Mouse (Mus musculus) intestine, embryonic 14.5 days (tissue): ENCODE results near the gene Plcd3. TPM values are rescaled to one million over a fixed set of nuclear protein-coding genes. Genes with fewer than 3 reads are reported as not detected.

Experiments
- ATAC-seq: fragments of 200-750 bp; cut with Nextera tagmentation; replicated peaks from 2 replicates; pipeline ENCODE4 v1.8.0; 2017; ENCODE audit warnings: low read depth, moderate number of reproducible peaks, moderate TSS enrichment, moderate library complexity; ENCODE audit not compliant: low FRiP score, low TSS enrichment
- DNase-seq: peaks from one replicate; pipeline ENCODE4 v3.0.0-alpha.2; 2018; ENCODE audit warnings: low spot score
- H3K27ac ChIP-seq: fragments of 300-500 bp; sonication (generic); 2 replicates; pipeline ENCODE4 v1.5.1; 2014; ENCODE audit warnings: low read depth, mild to moderate bottlenecking, control low read depth
- H3K27me3 ChIP-seq: fragments of 300-500 bp; sonication (generic); replicated peaks from 2 replicates; pipeline ENCODE4 v1.6.1; 2014; ENCODE audit warnings: low read length, control low read depth; ENCODE audit not compliant: control insufficient read depth, insufficient read depth
- H3K36me3 ChIP-seq: fragments of 300-500 bp; sonication (generic); 2 replicates; pipeline ENCODE4 v1.6.1; 2014; ENCODE audit warnings: low read length, control low read depth; ENCODE audit not compliant: control insufficient read depth, insufficient read depth
- H3K4me1 ChIP-seq: fragments of 300-500 bp; sonication (generic); replicated peaks from 2 replicates; pipeline ENCODE4 v1.6.1; 2014; ENCODE audit warnings: low read length, control low read depth, mixed read lengths; ENCODE audit not compliant: control insufficient read depth, insufficient read depth
- H3K4me2 ChIP-seq: fragments of 300-500 bp; sonication (generic); 2 replicates; pipeline ENCODE4 v1.6.1; 2014; ENCODE audit warnings: low read length
- H3K4me3 ChIP-seq: fragments of 300-500 bp; sonication (generic); 2 replicates; pipeline ENCODE4 v1.5.1; 2014; ENCODE audit warnings: low read depth, low read length, control low read depth, mixed read lengths
- H3K9ac ChIP-seq: fragments of 300-500 bp; sonication (generic); 2 replicates; pipeline ENCODE4 v1.6.1; 2014; ENCODE audit warnings: mild to moderate bottlenecking, low read length
- H3K9me3 ChIP-seq: fragments of 300-500 bp; sonication (generic); 2 replicates; pipeline ENCODE4 v1.6.1; 2016; ENCODE audit warnings: low read length, control low read depth; ENCODE audit not compliant: control insufficient read depth
- WGBS: fragments of 180-500 bp; shearing (Covaris S2); extraction: QIAGEN DNeasy Blood & Tissue Kit; methylation state at CpG from one replicate; pipeline ENCODE4 v1.1.7; 2014; 5-methylcytosine and 5-hydroxymethylcytosine counted together
- polyA plus RNA-seq: library from polyadenylated mRNA; unstranded; fragments of >200 nt; fragmentation: Nextera tagmentation; extraction: Ambion mirVana; gene quantifications from 2 replicates; pipeline ENCODE4 v1.2.1, GENCODE M21; 2014

Gene Plcd3
- polyA plus RNA-seq, 1 experiment from 2014 or later = 2.1 TPM

- Histone ChIP-seq H3K4me2 (no peak overlapping the region), H3K27ac (no peak overlapping the region), H3K4me1 (peaks cover 10% of the 10 kb centered on the region; the same call in 1 of the 2 replicates), H3K4me3 (no peak overlapping the region), H3K27me3 (peaks cover 9% of the 10 kb centered on the region; the same call in 1 of the 2 replicates), H3K9ac (no peak overlapping the region), H3K36me3 (no peaks in the 10 kb centered on the region), H3K9me3 (no peaks in the 10 kb centered on the region)
- DNase-seq (no peak), ATAC-seq (no peak)
- WGBS = 79% methylated on average over 7 of the region's 7 CpGs
Measured at GRCm38 (mm10) chr11:103104469-103104868, 3.0 kb upstream of the Plcd3 start.

DNA sequence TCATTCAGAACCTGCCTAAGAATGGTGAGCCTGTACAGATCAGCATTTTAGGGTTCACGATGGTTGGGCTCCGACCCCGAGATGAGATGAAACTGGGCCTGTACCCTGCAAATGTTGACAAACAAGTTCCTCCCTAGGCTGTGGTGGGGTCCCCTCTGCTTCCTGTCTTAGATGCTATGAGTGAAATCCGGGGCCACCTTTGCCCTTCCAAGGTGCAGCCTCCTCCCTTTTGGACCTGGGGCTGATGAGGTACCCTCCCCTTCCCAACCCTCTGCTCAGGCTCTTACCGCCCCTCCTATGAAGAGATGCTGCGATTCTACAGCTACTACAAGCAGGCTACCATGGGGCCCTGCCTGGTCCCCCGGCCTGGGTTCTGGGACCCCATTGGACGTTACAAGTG lies 2.2 kb upstream of the Plcd3 start:
- WGBS = 57% methylated on average over 8 of the region's 8 CpGs
- Histone ChIP-seq H3K27ac (no peak overlapping the region), H3K4me2 (peak overlapping the region; percentile 90), H3K4me1 (peaks cover 10% of the 10 kb centered on the region; the same call in 1 of the 2 replicates), H3K9me3 (no peaks in the 10 kb centered on the region), H3K27me3 (peaks cover 9% of the 10 kb centered on the region; the same call in 1 of the 2 replicates), H3K9ac (no peak overlapping the region), H3K36me3 (no peaks in the 10 kb centered on the region), H3K4me3 (no peak overlapping the region)
- DNase-seq (peak; percentile 47), ATAC-seq (no peak)

- Histone ChIP-seq H3K27me3 (peaks cover 9% of the 10 kb centered on the region; the same call in 1 of the 2 replicates), H3K9me3 (no peaks in the 10 kb centered on the region), H3K4me2 (peak overlapping the region; percentile 90), H3K4me1 (peaks cover 10% of the 10 kb centered on the region; the same call in 1 of the 2 replicates), H3K9ac (peak overlapping the region; percentile 27), H3K4me3 (peak overlapping the region; percentile 40), H3K36me3 (no peaks in the 10 kb centered on the region), H3K27ac (no peak overlapping the region)
- ATAC-seq = peak; percentile 86
- 0% methylated on average over 35 of the region's 35 CpGs for WGBS
- DNase-seq = peak; percentile 100
Measured at GRCm38 (mm10) chr11:103102725-103103349, 1.4 kb upstream of the Plcd3 start.

DNA sequence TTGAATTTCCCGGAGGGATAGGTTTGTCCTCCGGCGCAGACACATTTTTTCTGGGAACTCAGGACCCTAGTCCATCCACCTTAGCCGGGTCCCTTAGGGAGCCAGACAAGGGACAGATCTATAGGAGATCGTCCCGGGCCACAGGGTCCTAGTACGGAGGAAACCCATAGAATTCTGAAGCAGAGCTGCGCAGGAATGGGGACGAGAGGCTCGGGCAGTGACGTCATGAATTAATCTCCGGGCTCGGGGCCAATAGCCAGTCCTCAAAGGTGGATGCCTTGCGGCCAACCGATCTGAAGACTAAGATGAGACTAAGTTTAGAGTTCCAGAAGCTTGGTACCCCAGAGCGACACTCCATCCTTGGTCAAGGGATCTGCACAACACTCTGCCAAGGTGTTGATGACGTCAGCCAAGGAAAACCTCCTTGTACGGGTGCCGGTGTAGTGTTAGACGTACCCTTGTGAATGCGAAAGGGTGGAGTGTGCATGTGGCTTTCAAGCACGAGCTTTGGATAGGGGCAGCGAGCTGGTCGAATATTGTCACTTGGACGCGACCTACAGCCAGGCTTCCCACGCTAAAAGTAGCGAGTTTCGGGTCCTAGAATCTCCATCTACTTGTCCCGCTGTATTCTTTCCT lies 526 bp upstream of the Plcd3 start:
- H3K9ac ChIP-seq = peak overlapping the region; percentile 37
- no peaks in the 10 kb centered on the region for H3K9me3 ChIP-seq
- 4% methylated on average over 30 of the region's 30 CpGs for WGBS
- peak overlapping the region; percentile 40 for H3K4me3 ChIP-seq
- H3K4me1 ChIP-seq = peaks cover 19% of the 10 kb centered on the region
- ATAC-seq = peak; percentile 38; the same call in 1 of the 2 replicates
- H3K27me3 ChIP-seq = peaks cover 9% of the 10 kb centered on the region; the same call in 1 of the 2 replicates
- peak overlapping the region; percentile 90 for H3K4me2 ChIP-seq
- DNase-seq = peak; percentile 88
- H3K27ac ChIP-seq = no peak overlapping the region
- H3K36me3 ChIP-seq = no peaks in the 10 kb centered on the region

GRCm38 (mm10) chr11:103100361-103100760 lies 1.1 kb downstream of the Plcd3 start:
- H3K27me3 ChIP-seq = peaks cover 9% of the 10 kb centered on the region; the same call in 1 of the 2 replicates
- DNase-seq (no peak), ATAC-seq (no peak)
- WGBS = 73% methylated on average over 8 of the region's 8 CpGs
- H3K27ac ChIP-seq = no peak overlapping the region
- no peak overlapping the region for H3K4me3 ChIP-seq
- H3K9me3 ChIP-seq = no peaks in the 10 kb centered on the region
- H3K36me3 ChIP-seq = no peaks in the 10 kb centered on the region
- H3K4me1 ChIP-seq = peaks cover 21% of the 10 kb centered on the region
- no peak overlapping the region for H3K9ac ChIP-seq
- H3K4me2 ChIP-seq = no peak overlapping the region

DNA sequence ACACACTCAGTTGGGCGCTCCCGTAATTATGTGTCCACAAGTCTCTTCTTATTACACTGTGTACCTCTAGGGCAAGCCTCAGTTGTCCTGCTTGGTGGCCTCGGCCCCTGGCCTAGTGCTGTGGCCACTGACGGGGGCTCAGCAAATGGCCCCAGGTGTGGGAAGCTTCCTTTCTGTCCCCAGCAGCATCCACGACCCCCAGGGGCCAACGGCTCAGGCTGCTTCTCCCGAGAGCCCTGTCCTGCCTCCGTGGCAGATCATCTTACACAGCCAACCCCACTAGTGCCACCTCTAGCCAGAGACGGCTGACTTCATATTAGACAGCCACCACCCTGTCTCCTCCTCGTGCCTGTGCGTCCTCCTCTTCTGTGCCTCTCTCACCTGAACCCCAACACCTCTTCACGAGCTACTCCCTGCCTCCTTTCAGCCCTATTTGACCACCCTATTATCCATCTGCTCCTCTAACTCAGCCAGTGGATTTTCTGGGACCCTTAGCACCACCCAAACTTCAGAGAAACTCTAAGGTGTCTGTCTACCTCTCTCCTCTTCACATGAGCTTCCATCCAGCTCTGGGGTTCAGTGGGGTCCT lies 2.0 kb downstream of the Plcd3 start:
- no peak for ATAC-seq

GRCm38 (mm10) chr11:103098531-103099190 lies 2.8 kb downstream of the Plcd3 start:
- Histone ChIP-seq H3K36me3 (no peaks in the 10 kb centered on the region), H3K9me3 (no peaks in the 10 kb centered on the region), H3K4me1 (peaks cover 21% of the 10 kb centered on the region), H3K9ac (no peak overlapping the region), H3K27ac (no peak overlapping the region), H3K4me3 (no peak overlapping the region), H3K4me2 (no peak overlapping the region), H3K27me3 (peaks cover 9% of the 10 kb centered on the region; the same call in 1 of the 2 replicates)
- 74% methylated on average over 11 of the region's 11 CpGs for WGBS
- no peak for DNase-seq
- ATAC-seq = no peak

More for the DNA sequence above, 2.0 kb downstream of the Plcd3 start:
- Histone ChIP-seq H3K27ac (no peak overlapping the region), H3K9ac (no peak overlapping the region), H3K4me2 (no peak overlapping the region), H3K27me3 (peaks cover 9% of the 10 kb centered on the region; the same call in 1 of the 2 replicates), H3K36me3 (no peaks in the 10 kb centered on the region), H3K9me3 (no peaks in the 10 kb centered on the region), H3K4me3 (no peak overlapping the region), H3K4me1 (peaks cover 21% of the 10 kb centered on the region)
- no peak for DNase-seq
- 54% methylated on average over 12 of the region's 12 CpGs for WGBS
